Mouse (Mus musculus) lung, postnatal 0 days (tissue): ENCODE measurements around the gene Baiap2. TPM values are rescaled to one million over a fixed set of nuclear protein-coding genes. Genes with fewer than 3 reads are reported as not detected.

ENCODE experiments used
- ATAC-seq: fragments of 200-750 bp; cut with Nextera tagmentation; 2 replicates; pipeline ENCODE4 v1.8.0; 2017; ENCODE audit warnings: moderate library complexity
- DNase-seq: peaks from one replicate; pipeline ENCODE4 v3.0.0-alpha.2; 2016; ENCODE audit warnings: low spot score
- H3K27ac ChIP-seq: fragments of 300-500 bp; sonication (generic); 2 replicates; pipeline ENCODE4 v1.5.1; 2014; ENCODE audit warnings: antibody characterized with exemption, mild to moderate bottlenecking, low read length, mixed read lengths
- H3K27me3 ChIP-seq: fragments of 300-500 bp; sonication (generic); replicated peaks from 2 replicates; pipeline ENCODE4 v1.6.1; 2014; ENCODE audit warnings: low read length, mixed read lengths; ENCODE audit not compliant: insufficient read depth
- H3K36me3 ChIP-seq: fragments of 300-500 bp; sonication (generic); 2 replicates; pipeline ENCODE4 v1.6.1; 2014; ENCODE audit warnings: low read length, mixed read lengths; ENCODE audit not compliant: insufficient read depth
- H3K4me1 ChIP-seq: fragments of 300-500 bp; sonication (generic); 2 replicates; pipeline ENCODE4 v1.6.1; 2014; ENCODE audit warnings: antibody characterized with exemption, low read depth, low read length, mixed read lengths; ENCODE audit not compliant: insufficient read depth
- H3K4me2 ChIP-seq: fragments of 300-500 bp; sonication (generic); replicated peaks from 2 replicates; pipeline ENCODE4 v1.6.1; 2014; ENCODE audit warnings: low read depth, mild to moderate bottlenecking, low read length, moderate library complexity, mixed read lengths
- H3K4me3 ChIP-seq: fragments of 300-500 bp; sonication (generic); 2 replicates; pipeline ENCODE4 v1.5.1; 2014; ENCODE audit warnings: low read depth, low read length
- H3K9ac ChIP-seq: fragments of 300-500 bp; sonication (generic); replicated peaks from 2 replicates; pipeline ENCODE4 v1.6.1; 2014; ENCODE audit warnings: low read depth, mild to moderate bottlenecking
- H3K9me3 ChIP-seq: fragments of 300-500 bp; sonication (generic); 2 replicates; pipeline ENCODE4 v1.6.1; 2016; ENCODE audit warnings: low read length, mixed read lengths
- CTCF ChIP-seq: IDR thresholded peaks from 2 replicates; pipeline ENCODE4 v1.5.1; 2016; ENCODE audit warnings: antibody characterized with exemption, mild to moderate bottlenecking
- EP300 ChIP-seq: IDR thresholded peaks from 2 replicates; pipeline ENCODE4 v1.6.1; 2016; ENCODE audit warnings: antibody characterized with exemption, mild to moderate bottlenecking, control low read depth
- WGBS: fragments of 180-500 bp; shearing (Covaris S2); extraction: QIAGEN DNeasy Blood & Tissue Kit; methylation state at CpG from one replicate; pipeline ENCODE4 v1.1.7; 2014; 5-methylcytosine and 5-hydroxymethylcytosine counted together
- polyA plus RNA-seq: library from polyadenylated mRNA; unstranded; fragments of >200 nt; fragmentation: Nextera tagmentation; extraction: Ambion mirVana; gene quantifications from 2 replicates; pipeline ENCODE4 v1.2.1, GENCODE M21; 2015

The Baiap2 gene
- polyA plus RNA-seq, 1 experiment from 2014 or later, result 52.6 TPM

GRCm38 (mm10) chr11:119989115-119989564 lies 46.6 kb downstream of the Baiap2 start:
- H3K4me2 ChIP-seq, result no peak overlapping the region
- TF ChIP-seq EP300 (no peak), CTCF (peak; percentile 51)

GRCm38 (mm10) chr11:119990658-119991337 lies 48.2 kb downstream of the Baiap2 start:
- Histone ChIP-seq H3K9ac (no peak overlapping the region), H3K27me3 (no peaks in the 10 kb centered on the region), H3K36me3 (peaks cover 9% of the 10 kb centered on the region; the same call in 1 of the 2 replicates), H3K4me2 (peak overlapping the region; percentile 35), H3K9me3 (no peaks in the 10 kb centered on the region), H3K4me1 (peaks cover 11% of the 10 kb centered on the region), H3K27ac (peak overlapping the region; percentile 39; the same call in 1 of the 2 replicates), H3K4me3 (no peak overlapping the region)
- DNase-seq, result peak; percentile 73
- ATAC-seq, result peak; percentile 11; the same call in 1 of the 2 replicates
- TF ChIP-seq CTCF, result no peak
- 0 out of 2 replicates have a peak, but pooled peaks have one; percentile 8 for TF ChIP-seq EP300
- WGBS, result 39% methylated on average over 10 of the region's 10 CpGs

More at GRCm38 (mm10) chr11:119989115-119989564, 46.6 kb downstream of the Baiap2 start:
- Histone ChIP-seq H3K9me3 (no peaks in the 10 kb centered on the region), H3K9ac (no peak overlapping the region), H3K36me3 (0 out of 2 replicates have a peak, but pooled peaks cover under 1% of the 10 kb centered on the region), H3K27ac (peak overlapping the region; percentile 66), H3K4me1 (peaks cover 11% of the 10 kb centered on the region), H3K27me3 (no peaks in the 10 kb centered on the region), H3K4me3 (no peak overlapping the region)
- WGBS, result 9% methylated on average over 10 of the region's 10 CpGs
- DNase-seq, result peak; percentile 98
- ATAC-seq, result peak; percentile 90

- no peak for TF ChIP-seq EP300
- TF ChIP-seq CTCF, result peak; percentile 99
- DNase-seq (peak; percentile 95), ATAC-seq (peak; percentile 62)
- Histone ChIP-seq H3K9me3 (no peaks in the 10 kb centered on the region), H3K27me3 (no peaks in the 10 kb centered on the region), H3K36me3 (peaks cover 12% of the 10 kb centered on the region; the same call in 1 of the 2 replicates), H3K4me3 (no peak overlapping the region), H3K4me1 (peaks cover 11% of the 10 kb centered on the region), H3K9ac (no peak overlapping the region), H3K27ac (peak overlapping the region; percentile 39; the same call in 1 of the 2 replicates), H3K4me2 (peak overlapping the region; percentile 35)
- 8% methylated on average over 10 of the region's 10 CpGs for WGBS
These were observed 48.7 kb downstream of the Baiap2 start for GRCm38 (mm10) chr11:119991338-119991678.

- WGBS, result 86% methylated on average over 16 of the region's 16 CpGs
- Histone ChIP-seq H3K27ac (no peak overlapping the region), H3K36me3 (peaks cover 34% of the 10 kb centered on the region), H3K9me3 (no peaks in the 10 kb centered on the region), H3K4me2 (no peak overlapping the region), H3K4me3 (no peak overlapping the region), H3K4me1 (no peaks in the 10 kb centered on the region), H3K27me3 (no peaks in the 10 kb centered on the region), H3K9ac (no peak overlapping the region)
- no peak for TF ChIP-seq EP300
- no peak for TF ChIP-seq CTCF
- DNase-seq (no peak), ATAC-seq (no peak)
These were observed 54.8 kb downstream of the Baiap2 start for GRCm38 (mm10) chr11:119997351-119997750.

- Histone ChIP-seq H3K36me3 (peaks cover 24% of the 10 kb centered on the region), H3K9me3 (no peaks in the 10 kb centered on the region), H3K27me3 (no peaks in the 10 kb centered on the region), H3K27ac (no peak overlapping the region), H3K9ac (no peak overlapping the region), H3K4me3 (no peak overlapping the region), H3K4me2 (no peak overlapping the region), H3K4me1 (no peaks in the 10 kb centered on the region)
- TF ChIP-seq EP300, result no peak
- TF ChIP-seq CTCF, result no peak
- ATAC-seq (no peak), DNase-seq (no peak)
- 81% methylated on average over 5 of the region's 5 CpGs for WGBS
These were observed 59.5 kb downstream of the Baiap2 start for GRCm38 (mm10) chr11:120002041-120002440.

- H3K4me2 ChIP-seq, result no peak overlapping the region
- WGBS, result 93% methylated on average over 7 of the region's 7 CpGs
- H3K27me3 ChIP-seq, result no peaks in the 10 kb centered on the region
- H3K4me3 ChIP-seq, result no peak overlapping the region
- peaks cover 17% of the 10 kb centered on the region for H3K36me3 ChIP-seq
- ATAC-seq, result no peak
- H3K9ac ChIP-seq, result no peak overlapping the region
- TF ChIP-seq EP300, result no peak
- TF ChIP-seq CTCF, result no peak
- DNase-seq, result no peak
- H3K4me1 ChIP-seq, result no peaks in the 10 kb centered on the region
- H3K9me3 ChIP-seq, result no peaks in the 10 kb centered on the region
- H3K27ac ChIP-seq, result no peak overlapping the region
These were observed 60.2 kb downstream of the Baiap2 start for GRCm38 (mm10) chr11:120002634-120003220.
